Comparison of ENCODE assay signal across 8 mouse cellular contexts in genomic region chr11:63923386-63923785, GRCm38 (mm10). TPM values are rescaled to one million over a fixed set of nuclear protein-coding genes. Genes with fewer than 3 reads are reported as not detected.
DNase-seq lines count a peak whose midpoint lies in the region; ATAC-seq and TF ChIP-seq lines count a peak whose summit lies in the region.

No protein-coding gene starts in this region.

- TF ChIP-seq POLR2A in small intestine, adult 2 months (IDR thresholded peaks at IDR 0.05; ENCODE audit: low read depth, low read length): no peak

- peaks cover 37% of the 10 kb centered on the region for H3K4me1 ChIP-seq in hindbrain, embryonic 14.5 days (replicated peaks; ENCODE audit: control insufficient read depth, insufficient read depth, low read length)
- peaks cover 60% of the 10 kb centered on the region for H3K4me1 ChIP-seq in lung, embryonic 15.5 days
- peaks cover 13% of the 10 kb centered on the region for H3K4me1 ChIP-seq in small intestine, adult 2 months (ENCODE audit: control insufficient read depth, insufficient read depth, insufficient read length, low read length)

- WGBS in hindbrain, embryonic 14.5 days: under 1% methylated on average over 29 of the region's 29 CpGs
- 3% methylated on average over 29 of the region's 29 CpGs for WGBS in lung, embryonic 15.5 days
- WGBS in small intestine, adult 2 months: 4% methylated on average over 29 of the region's 29 CpGs

- no peak for ATAC-seq in hindbrain, embryonic 14.5 days (ENCODE audit: low FRiP score)
- ATAC-seq in lung, embryonic 15.5 days (ENCODE audit: borderline replicate concordance, extremely low read depth, low FRiP score, low TSS enrichment): no peak

- H3K4me2 ChIP-seq in hindbrain, embryonic 14.5 days (replicated peaks): peak overlapping the region; percentile 86
- peak overlapping the region; percentile 70 for H3K4me2 ChIP-seq in lung, embryonic 15.5 days

- no peak overlapping the region for H3K27ac ChIP-seq in hindbrain, embryonic 14.5 days
- no peak overlapping the region for H3K27ac ChIP-seq in lung, embryonic 15.5 days
- no peak overlapping the region for H3K27ac ChIP-seq in small intestine, adult 2 months (ENCODE audit: insufficient read depth, low read depth, low read length)

- DNase-seq in embryo, embryonic 10 days (ENCODE audit: low spot score): peak; percentile 36
- no peak for DNase-seq in embryo, embryonic 10.5 days (ENCODE audit: low spot score)
- peak; percentile 62 for DNase-seq in embryo, embryonic 9.5 days (ENCODE audit: extremely low spot score)
- DNase-seq in hindbrain, embryonic 14.5 days (ENCODE audit: low spot score): no peak
- DNase-seq in gastrocnemius, postnatal 25 days: no peak
- DNase-seq in adrenal gland, postnatal 14 days: no peak

- no peak for TF ChIP-seq CTCF in small intestine, adult 2 months (IDR thresholded peaks at IDR 0.05; ENCODE audit: extremely low read depth, insufficient read length, insufficient replicate concordance, low read depth, low read length)

- peaks cover 67% of the 10 kb centered on the region for H3K27me3 ChIP-seq in hindbrain, embryonic 14.5 days (ENCODE audit: control insufficient read depth, insufficient read depth, low read length)
- H3K27me3 ChIP-seq in lung, embryonic 15.5 days: peaks cover 96% of the 10 kb centered on the region
- H3K27me3 ChIP-seq in small intestine, adult 2 months (ENCODE audit: control insufficient read depth, insufficient read depth, low read length): peaks cover 68% of the 10 kb centered on the region

- no peaks in the 10 kb centered on the region for H3K36me3 ChIP-seq in hindbrain, embryonic 14.5 days (replicated peaks; ENCODE audit: control insufficient read depth, insufficient read depth)
- no peaks in the 10 kb centered on the region for H3K36me3 ChIP-seq in lung, embryonic 15.5 days
- no peaks in the 10 kb centered on the region for H3K36me3 ChIP-seq in small intestine, adult 2 months (ENCODE audit: control insufficient read depth, insufficient read depth, low read length)

- no peaks in the 10 kb centered on the region for H3K9me3 ChIP-seq in hindbrain, embryonic 14.5 days (ENCODE audit: control insufficient read depth, low read length)
- no peaks in the 10 kb centered on the region for H3K9me3 ChIP-seq in lung, embryonic 15.5 days

- peak overlapping the region; percentile 24; the same call in 1 of the 2 replicates for H3K9ac ChIP-seq in hindbrain, embryonic 14.5 days
- no peak overlapping the region for H3K9ac ChIP-seq in lung, embryonic 15.5 days

- H3K4me3 ChIP-seq in hindbrain, embryonic 14.5 days (replicated peaks; ENCODE audit: low read length): peak overlapping the region; percentile 60
- H3K4me3 ChIP-seq in lung, embryonic 15.5 days: peak overlapping the region; percentile 23
- peak overlapping the region; percentile 46 for H3K4me3 ChIP-seq in small intestine, adult 2 months (ENCODE audit: low read depth, low read length)

RNA-seq across cellular contexts. Expression of gene Hs3st3b1, which starts 1.3 kb away (rescaled TPM):
- polyA plus RNA-seq in hindbrain, embryonic 14.5 days (2014; fragmentation: Nextera tagmentation; extraction: Ambion mirVana): 6.7 and 7.9 TPM in 2 replicates
- polyA plus RNA-seq in lung, embryonic 15.5 days (2015; fragmentation: Nextera tagmentation; extraction: Ambion mirVana): 0.86 and 1.00 TPM in 2 replicates
- polyA plus RNA-seq in small intestine, adult 2 months (2012; rRNA removed): 3.7 and 10.3 TPM in 2 replicates
- total RNA-seq in gastrocnemius, postnatal 25 days (2021): under 1 TPM; 0.49 to 0.67 TPM
- 3.0 and 7.4 TPM in 2 replicates for total RNA-seq in adrenal gland, postnatal 14 days (2021)

Comparison
In these comparisons a context has a peak if more than half of its experiments do, and no peak if none do; other contexts are left out.
1. DNase-seq: peak in embryo, embryonic 10 days (single experiment) and embryo, embryonic 9.5 days (single experiment); none in embryo, embryonic 10.5 days (single experiment), hindbrain, embryonic 14.5 days (single experiment), gastrocnemius, postnatal 25 days (single experiment) and adrenal gland, postnatal 14 days (single experiment).
2. Peak in every context shown above with its lines, with median percentiles within 50 percentile points of each other: H3K4me3 ChIP-seq.